Mouse (Mus musculus) lung, postnatal 0 days (tissue): ENCODE measurements around the gene Gvin1. TPM values are rescaled to one million over a fixed set of nuclear protein-coding genes. Genes with fewer than 3 reads are reported as not detected.
"Not testable (repeated sequence)": the region's sequence is repeated elsewhere in the genome, so short reads cannot be mapped to it uniquely, and the experiment has no call there.

Source experiments
- ATAC-seq: fragments of 200-750 bp; cut with Nextera tagmentation; 2 replicates; pipeline ENCODE4 v1.8.0; 2017; ENCODE audit warnings: moderate library complexity
- DNase-seq: peaks from one replicate; pipeline ENCODE4 v3.0.0-alpha.2; 2016; ENCODE audit warnings: low spot score
- H3K27ac ChIP-seq: fragments of 300-500 bp; sonication (generic); 2 replicates; pipeline ENCODE4 v1.5.1; 2014; ENCODE audit warnings: antibody characterized with exemption, mild to moderate bottlenecking, low read length, mixed read lengths
- H3K27me3 ChIP-seq: fragments of 300-500 bp; sonication (generic); replicated peaks from 2 replicates; pipeline ENCODE4 v1.6.1; 2014; ENCODE audit warnings: low read length, mixed read lengths; ENCODE audit not compliant: insufficient read depth
- H3K36me3 ChIP-seq: fragments of 300-500 bp; sonication (generic); 2 replicates; pipeline ENCODE4 v1.6.1; 2014; ENCODE audit warnings: low read length, mixed read lengths; ENCODE audit not compliant: insufficient read depth
- H3K4me1 ChIP-seq: fragments of 300-500 bp; sonication (generic); 2 replicates; pipeline ENCODE4 v1.6.1; 2014; ENCODE audit warnings: antibody characterized with exemption, low read depth, low read length, mixed read lengths; ENCODE audit not compliant: insufficient read depth
- H3K4me2 ChIP-seq: fragments of 300-500 bp; sonication (generic); replicated peaks from 2 replicates; pipeline ENCODE4 v1.6.1; 2014; ENCODE audit warnings: low read depth, mild to moderate bottlenecking, low read length, moderate library complexity, mixed read lengths
- H3K4me3 ChIP-seq: fragments of 300-500 bp; sonication (generic); 2 replicates; pipeline ENCODE4 v1.5.1; 2014; ENCODE audit warnings: low read depth, low read length
- H3K9ac ChIP-seq: fragments of 300-500 bp; sonication (generic); replicated peaks from 2 replicates; pipeline ENCODE4 v1.6.1; 2014; ENCODE audit warnings: low read depth, mild to moderate bottlenecking
- H3K9me3 ChIP-seq: fragments of 300-500 bp; sonication (generic); 2 replicates; pipeline ENCODE4 v1.6.1; 2016; ENCODE audit warnings: low read length, mixed read lengths
- CTCF ChIP-seq: IDR thresholded peaks from 2 replicates; pipeline ENCODE4 v1.5.1; 2016; ENCODE audit warnings: antibody characterized with exemption, mild to moderate bottlenecking
- EP300 ChIP-seq: IDR thresholded peaks from 2 replicates; pipeline ENCODE4 v1.6.1; 2016; ENCODE audit warnings: antibody characterized with exemption, mild to moderate bottlenecking, control low read depth
- WGBS: fragments of 180-500 bp; shearing (Covaris S2); extraction: QIAGEN DNeasy Blood & Tissue Kit; methylation state at CpG from one replicate; pipeline ENCODE4 v1.1.7; 2014; 5-methylcytosine and 5-hydroxymethylcytosine counted together
- polyA plus RNA-seq: library from polyadenylated mRNA; unstranded; fragments of >200 nt; fragmentation: Nextera tagmentation; extraction: Ambion mirVana; gene quantifications from 2 replicates; pipeline ENCODE4 v1.2.1, GENCODE M21; 2015

Gvin1 gene
- polyA plus RNA-seq, 1 experiment from 2014 or later = 0.43 TPM

DNA sequence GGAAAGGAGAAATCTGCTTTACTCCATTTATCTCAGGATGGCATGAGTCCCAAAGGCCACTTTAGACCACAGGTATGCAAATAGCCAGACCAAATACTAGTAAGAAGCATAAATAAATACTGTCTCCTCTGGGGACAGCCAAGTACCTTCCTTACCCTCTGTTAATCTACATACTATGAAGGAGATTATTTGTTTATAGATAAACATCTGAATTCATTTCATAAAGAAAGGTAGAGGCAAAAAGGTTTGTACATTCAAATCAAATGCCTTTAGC lies 22.0 kb upstream of the Gvin1 start:
- no peaks in the 10 kb centered on the region for H3K9me3 ChIP-seq
- H3K4me1 ChIP-seq = no peaks in the 10 kb centered on the region
- no peaks in the 10 kb centered on the region for H3K27me3 ChIP-seq
- DNase-seq (no peak), ATAC-seq (peak; percentile 28)
- H3K36me3 ChIP-seq = no peaks in the 10 kb centered on the region
- no peak overlapping the region for H3K9ac ChIP-seq
- TF ChIP-seq EP300 = no peak
- TF ChIP-seq CTCF = no peak
- H3K27ac ChIP-seq = no peak overlapping the region
- no peak overlapping the region for H3K4me3 ChIP-seq
- no peak overlapping the region for H3K4me2 ChIP-seq

- Histone ChIP-seq H3K4me1 (no peaks in the 10 kb centered on the region), H3K27ac (no peak overlapping the region), H3K36me3 (no peaks in the 10 kb centered on the region), H3K4me2 (no peak overlapping the region), H3K27me3 (no peaks in the 10 kb centered on the region), H3K4me3 (no peak overlapping the region), H3K9me3 (no peaks in the 10 kb centered on the region), H3K9ac (no peak overlapping the region)
- peak; percentile 60 for DNase-seq
- WGBS = 49% methylated on average over 2 of the region's 2 CpGs
- ATAC-seq = peak; percentile 76
- TF ChIP-seq CTCF = no peak
- peak; percentile 79 for TF ChIP-seq EP300
These were observed 21.4 kb upstream of the Gvin1 start for GRCm38 (mm10) chr7:106236327-106237191.

DNA sequence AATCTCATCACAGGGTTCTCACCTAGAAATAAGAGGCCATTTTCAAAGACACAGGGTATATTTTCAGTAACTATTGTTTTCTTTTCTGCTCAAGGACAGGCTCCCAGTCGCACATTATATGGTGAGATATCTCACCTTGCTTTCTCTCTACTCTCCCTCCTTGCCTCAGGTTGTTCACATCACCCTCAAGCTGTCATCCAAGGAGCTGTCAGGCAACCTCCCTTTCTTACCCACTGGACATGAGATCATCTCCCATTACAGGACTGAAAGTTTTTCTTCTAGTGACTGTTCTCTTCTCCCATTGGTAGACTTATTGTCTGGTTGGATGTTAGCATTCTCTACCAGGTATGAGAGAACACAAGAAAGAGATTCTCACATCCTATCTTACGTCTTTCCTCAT lies 20.5 kb upstream of the Gvin1 start:
- Histone ChIP-seq H3K4me3 (no peak overlapping the region), H3K27me3 (no peaks in the 10 kb centered on the region), H3K27ac (no peak overlapping the region), H3K9ac (no peak overlapping the region), H3K4me2 (no peak overlapping the region), H3K4me1 (no peaks in the 10 kb centered on the region), H3K36me3 (no peaks in the 10 kb centered on the region), H3K9me3 (no peaks in the 10 kb centered on the region)
- DNase-seq (no peak), ATAC-seq (no peak)
- TF ChIP-seq EP300 = no peak
- no peak for TF ChIP-seq CTCF
- 62% methylated on average over 2 of the region's 2 CpGs for WGBS

DNA sequence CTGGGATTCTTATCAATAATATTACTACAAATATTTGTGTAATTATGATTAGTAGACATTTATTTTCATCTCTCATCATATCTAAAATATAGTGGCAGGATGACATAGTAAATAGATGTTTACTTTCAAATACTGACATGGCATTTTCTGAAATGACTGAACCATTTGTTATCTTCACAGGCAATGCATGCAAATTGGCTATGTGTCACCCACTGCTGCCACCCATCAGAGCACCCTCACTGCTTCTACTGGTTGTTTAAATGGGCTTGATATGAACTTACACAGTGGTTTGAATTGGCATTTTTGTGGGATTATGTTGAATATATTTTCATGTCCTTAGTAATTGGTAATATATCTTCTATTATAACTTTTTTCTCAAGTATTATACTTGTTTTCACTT lies 784 bp upstream of the Gvin1 start:
- H3K9ac ChIP-seq, ATAC-seq, DNase-seq, H3K9me3 ChIP-seq, H3K27ac ChIP-seq, H3K36me3 ChIP-seq, H3K4me2 ChIP-seq, H3K4me3 ChIP-seq, H3K27me3 ChIP-seq, H3K4me1 ChIP-seq: not testable (repeated sequence)

DNA sequence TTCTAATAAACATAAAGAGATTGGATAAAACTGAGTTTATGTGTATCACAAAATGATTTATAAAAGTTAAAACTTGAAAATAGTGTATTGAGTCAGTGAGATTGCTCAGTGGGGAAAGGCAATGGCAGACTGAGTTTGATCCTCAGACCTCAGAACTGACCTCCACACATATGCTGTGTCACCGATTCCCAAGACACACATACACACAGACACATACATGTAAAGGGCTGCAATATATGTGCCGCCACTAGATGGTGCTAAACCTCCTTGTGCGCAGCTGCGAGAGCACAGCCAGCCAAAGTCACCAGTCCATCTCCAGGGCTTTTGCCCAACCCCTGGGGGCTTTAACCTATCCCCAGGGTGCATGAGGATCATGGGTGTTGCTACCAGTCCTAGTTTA lies 1.4 kb downstream of the Gvin1 start:
- H3K4me3 ChIP-seq, H3K27me3 ChIP-seq, H3K27ac ChIP-seq, H3K9me3 ChIP-seq, DNase-seq, H3K9ac ChIP-seq, H3K36me3 ChIP-seq, H3K4me2 ChIP-seq, H3K4me1 ChIP-seq: not testable (repeated sequence)
- ATAC-seq = peak; percentile 33; the same call in 1 of the 2 replicates
- WGBS = no CpG with 5 or more reads among the region's 4 CpGs

DNA sequence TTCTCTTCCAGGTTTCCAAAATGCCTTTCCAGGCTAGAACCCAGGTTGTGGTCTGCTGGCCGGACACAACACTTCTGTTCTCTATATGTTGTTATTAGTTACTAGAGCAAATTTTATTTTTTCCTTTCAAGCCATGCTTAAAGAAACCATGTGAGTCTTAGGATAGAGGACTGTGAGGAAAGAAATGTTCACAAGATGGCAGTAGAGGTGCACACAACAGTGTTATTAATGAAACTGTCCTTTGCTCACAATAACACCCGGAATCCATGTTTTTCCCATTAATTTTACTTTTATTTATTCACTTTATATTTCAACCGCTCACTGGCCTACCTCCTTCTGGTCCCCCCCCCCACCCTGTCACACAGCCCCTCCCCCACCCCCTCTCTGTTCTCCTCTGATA lies 8.5 kb downstream of the Gvin1 start:
- H3K36me3 ChIP-seq, H3K27me3 ChIP-seq, H3K4me3 ChIP-seq, H3K4me2 ChIP-seq, DNase-seq, H3K27ac ChIP-seq, H3K9me3 ChIP-seq, ATAC-seq, H3K9ac ChIP-seq, H3K4me1 ChIP-seq: not testable (repeated sequence)
- WGBS = 72% methylated on average over 2 of the region's 3 CpGs

DNA sequence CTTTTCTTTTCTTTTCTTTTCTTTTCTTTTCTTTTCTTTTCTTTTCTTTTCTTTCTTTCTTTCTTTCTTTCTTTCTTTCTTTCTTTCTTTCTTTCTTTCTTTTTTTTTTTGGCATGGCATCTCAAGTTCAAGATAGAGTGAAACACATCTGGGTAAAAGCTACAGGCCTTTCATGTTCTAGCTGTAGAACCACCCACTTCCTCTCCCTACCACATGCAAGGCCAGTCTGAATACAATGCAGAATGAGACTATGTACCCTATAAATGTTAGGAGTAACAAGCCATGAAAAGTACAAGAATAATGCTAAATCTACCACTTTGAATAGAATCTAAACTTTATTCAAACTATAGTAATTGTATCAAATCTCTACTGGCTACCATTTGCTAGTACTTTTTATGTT lies 38.1 kb downstream of the Gvin1 start:
- not testable (repeated sequence) for H3K4me2 ChIP-seq, H3K36me3 ChIP-seq, H3K9ac ChIP-seq, DNase-seq, H3K27ac ChIP-seq, ATAC-seq, H3K4me1 ChIP-seq, H3K4me3 ChIP-seq, H3K27me3 ChIP-seq, H3K9me3 ChIP-seq

DNA sequence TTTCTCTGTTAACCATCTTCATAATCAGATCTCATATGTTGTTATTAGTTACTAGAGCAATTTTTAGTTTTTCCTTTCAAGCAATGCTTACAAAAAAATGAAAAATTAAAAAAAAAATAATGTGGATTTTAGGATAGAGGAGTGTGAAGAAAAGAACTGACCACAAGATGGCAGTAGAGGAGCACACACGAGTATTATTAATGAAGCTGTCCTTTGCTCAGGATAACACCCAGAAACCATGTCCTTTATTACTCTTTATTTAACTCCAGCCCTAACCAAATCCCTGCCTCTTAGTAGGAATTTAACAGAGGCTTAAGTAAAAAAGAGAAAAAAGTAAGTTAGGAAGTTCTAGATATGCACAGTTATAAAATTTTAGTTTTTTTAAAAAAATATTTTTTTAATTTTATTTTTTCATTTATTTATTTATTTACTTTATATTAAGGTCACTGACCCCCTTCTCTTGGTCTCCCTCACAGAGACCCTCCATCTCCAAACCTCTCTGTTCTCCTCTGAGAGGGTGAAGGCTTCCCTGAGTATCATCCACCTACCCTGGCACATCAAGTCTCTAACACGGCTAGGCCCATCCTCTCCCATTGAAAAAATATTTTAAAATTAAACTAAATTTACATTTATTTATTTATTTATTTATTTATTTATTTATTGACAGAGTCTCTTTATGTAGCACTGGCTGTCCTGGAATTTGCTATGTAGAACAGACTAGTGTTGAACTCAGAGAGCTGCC lies 69.9 kb downstream of the Gvin1 start:
- H3K4me2 ChIP-seq, H3K27me3 ChIP-seq, H3K27ac ChIP-seq, H3K4me1 ChIP-seq, H3K4me3 ChIP-seq, DNase-seq, H3K9ac ChIP-seq, H3K36me3 ChIP-seq, H3K9me3 ChIP-seq, ATAC-seq: not testable (repeated sequence)
- no CpG with 5 or more reads among the region's 2 CpGs for WGBS

DNA sequence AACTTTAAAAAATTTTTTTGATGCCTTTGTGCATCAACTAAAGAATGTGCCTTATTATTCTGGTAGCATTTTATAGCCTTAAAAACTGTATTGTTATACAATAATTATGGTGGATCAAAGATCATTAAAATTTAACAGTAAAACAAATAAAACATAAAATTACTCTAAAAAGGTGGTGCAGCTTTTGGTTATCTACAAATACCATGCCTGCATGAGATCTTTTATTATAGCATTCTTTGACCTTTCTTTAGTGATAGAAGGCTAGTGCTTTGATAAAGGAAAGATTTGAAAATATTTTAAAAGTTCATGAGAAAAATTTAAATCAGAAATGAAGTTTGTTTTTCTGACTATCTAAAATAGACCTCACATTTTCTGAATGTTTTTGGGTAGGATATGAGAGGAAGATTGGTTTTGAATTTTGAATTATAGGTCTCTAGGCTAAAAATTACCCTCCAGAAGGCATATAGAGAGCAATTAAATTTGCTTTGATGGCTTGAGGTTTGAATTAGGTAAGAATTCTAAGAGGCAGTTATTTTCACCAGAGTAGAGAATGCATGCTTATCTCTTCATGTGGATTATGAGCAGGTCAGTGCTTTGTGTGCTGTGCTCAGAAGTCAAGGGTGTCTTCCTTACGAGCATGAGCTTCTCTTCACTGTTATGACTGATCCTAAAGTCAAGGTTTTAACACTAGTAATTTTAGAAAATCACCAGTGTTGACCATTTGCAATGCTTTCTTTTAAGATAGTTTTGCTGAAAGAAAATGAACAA lies 73.8 kb downstream of the Gvin1 start:
- not testable (repeated sequence) for H3K36me3 ChIP-seq, H3K4me2 ChIP-seq, ATAC-seq, H3K4me1 ChIP-seq, H3K9ac ChIP-seq, H3K9me3 ChIP-seq, H3K27ac ChIP-seq, H3K4me3 ChIP-seq, H3K27me3 ChIP-seq, DNase-seq
- no CpG with 5 or more reads among the region's 1 CpGs for WGBS
